Mouse (Mus musculus) megakaryocyte, embryonic 14.5 days (primary cell): ENCODE data around the gene Relch.
A peak's percentile ranks its signal among the peaks of the same experiment; 100 is the strongest.

Source experiments
- FLI1 ChIP-seq: IDR thresholded peaks from 2 replicates; pipeline ENCODE4 v1.6.1; 2012; ENCODE audit warnings: low read length, inconsistent platforms, mixed read lengths
- GATA1 ChIP-seq: IDR thresholded peaks from 3 replicates; pipeline ENCODE4 v1.6.1; 2012; ENCODE audit warnings: mixed read lengths, low read length, inconsistent platforms, borderline replicate concordance

GRCm38 (mm10) chr1:105663171-105663961 lies at the start of gene Relch, which contains the start of gene Pign:
- peak; percentile 77; the same call in 2 of the 3 replicates for TF ChIP-seq GATA1
- TF ChIP-seq FLI1 = 0 out of 2 replicates have a peak, but pooled peaks have one; percentile 31
